Mouse (Mus musculus): ENCODE measurements around the gene Ppp2r5d. TPM values are rescaled to one million over a fixed set of nuclear protein-coding genes. Genes with fewer than 3 reads are reported as not detected.

The Ppp2r5d gene
- polyA plus RNA-seq, 1 experiment, result 28.8 TPM

GRCm38 (mm10) chr17:46728904-46729318 is 24.0 kb upstream of the Ppp2r5d start, which contains the start of gene Gnmt:
TSS of gene Gnmt (minus strand) at chr17:46729168.
- DNase-seq (ENCODE audit: low read depth in 1 of 2, low spot score in 2 of 2), result no peak
- no peaks in the 10 kb centered on the region for H3K4me1 ChIP-seq (ENCODE audit: control insufficient read depth, insufficient read depth, insufficient read length)
- no peak within 1 kb of the TSS for H3K27ac ChIP-seq (ENCODE audit: insufficient read depth, low read length)
- no peak for TF ChIP-seq CTCF (IDR thresholded peaks at IDR 0.05; ENCODE audit: extremely low read depth, insufficient read depth, insufficient read length, insufficient replicate concordance)
- TF ChIP-seq POLR2A (IDR thresholded peaks at IDR 0.05; ENCODE audit: low read depth, low read length), result no peak
- WGBS, result 57% methylated on average over 24 of the region's 24 CpGs
- H3K27me3 ChIP-seq (ENCODE audit: control insufficient read depth, insufficient read depth, low read length), result no peaks in the 10 kb centered on the region
- H3K4me3 ChIP-seq (ENCODE audit: extremely low read depth, insufficient read depth, insufficient read length), result no peak within 1 kb of the TSS
- peaks cover 7% of the 10 kb centered on the region for H3K36me3 ChIP-seq (ENCODE audit: control insufficient read depth, insufficient read depth, low read length)

- TF ChIP-seq CTCF (IDR thresholded peaks at IDR 0.05; ENCODE audit: extremely low read depth, insufficient read depth, insufficient read length, insufficient replicate concordance) (no peak), POLR2A (IDR thresholded peaks at IDR 0.05; ENCODE audit: low read depth, low read length) (no peak)
- no peaks in the 10 kb centered on the region for H3K4me1 ChIP-seq (ENCODE audit: control insufficient read depth, insufficient read depth, insufficient read length)
- WGBS, result 80% methylated on average over 11 of the region's 11 CpGs
- no peak overlapping the region for H3K27ac ChIP-seq (ENCODE audit: insufficient read depth, low read length)
- H3K27me3 ChIP-seq (ENCODE audit: control insufficient read depth, insufficient read depth, low read length), result no peaks in the 10 kb centered on the region
- H3K36me3 ChIP-seq (ENCODE audit: control insufficient read depth, insufficient read depth, low read length), result peaks cover 10% of the 10 kb centered on the region
- no peak for DNase-seq (ENCODE audit: low read depth in 1 of 2, low spot score in 2 of 2)
- no peak overlapping the region for H3K4me3 ChIP-seq (ENCODE audit: extremely low read depth, insufficient read depth, insufficient read length)
Observed at GRCm38 (mm10) chr17:46728496-46728895, 23.6 kb upstream of the Ppp2r5d start.

- H3K4me3 ChIP-seq (ENCODE audit: extremely low read depth, insufficient read depth, insufficient read length), result no peak overlapping the region
- peaks cover 11% of the 10 kb centered on the region for H3K36me3 ChIP-seq (ENCODE audit: control insufficient read depth, insufficient read depth, low read length)
- H3K27me3 ChIP-seq (ENCODE audit: control insufficient read depth, insufficient read depth, low read length), result no peaks in the 10 kb centered on the region
- no peak for DNase-seq (ENCODE audit: low read depth in 1 of 2, low spot score in 2 of 2)
- 57% methylated on average over 6 of the region's 6 CpGs for WGBS
- TF ChIP-seq CTCF (IDR thresholded peaks at IDR 0.05; ENCODE audit: extremely low read depth, insufficient read depth, insufficient read length, insufficient replicate concordance) (no peak), POLR2A (IDR thresholded peaks at IDR 0.05; ENCODE audit: low read depth, low read length) (no peak)
- no peak overlapping the region for H3K27ac ChIP-seq (ENCODE audit: insufficient read depth, low read length)
- no peaks in the 10 kb centered on the region for H3K4me1 ChIP-seq (ENCODE audit: control insufficient read depth, insufficient read depth, insufficient read length)
Observed at GRCm38 (mm10) chr17:46728021-46728420, 23.1 kb upstream of the Ppp2r5d start.

GRCm38 (mm10) chr17:46727271-46727670 is 22.4 kb upstream of the Ppp2r5d start:
- Histone ChIP-seq H3K4me1 (ENCODE audit: control insufficient read depth, insufficient read depth, insufficient read length) (no peaks in the 10 kb centered on the region), H3K27me3 (ENCODE audit: control insufficient read depth, insufficient read depth, low read length) (no peaks in the 10 kb centered on the region), H3K36me3 (ENCODE audit: control insufficient read depth, insufficient read depth, low read length) (peaks cover 13% of the 10 kb centered on the region), H3K4me3 (ENCODE audit: extremely low read depth, insufficient read depth, insufficient read length) (no peak overlapping the region), H3K27ac (ENCODE audit: insufficient read depth, low read length) (no peak overlapping the region)
- 90% methylated on average over 11 of the region's 11 CpGs for WGBS
- no peak for DNase-seq (ENCODE audit: low read depth in 1 of 2, low spot score in 2 of 2)
- TF ChIP-seq CTCF (IDR thresholded peaks at IDR 0.05; ENCODE audit: extremely low read depth, insufficient read depth, insufficient read length, insufficient replicate concordance) (no peak), POLR2A (IDR thresholded peaks at IDR 0.05; ENCODE audit: low read depth, low read length) (no peak)

GRCm38 (mm10) chr17:46725731-46726645 is 21.1 kb upstream of the Ppp2r5d start:
- no peak overlapping the region for H3K4me3 ChIP-seq (ENCODE audit: extremely low read depth, insufficient read depth, insufficient read length)
- TF ChIP-seq CTCF (IDR thresholded peaks at IDR 0.05; ENCODE audit: extremely low read depth, insufficient read depth, insufficient read length, insufficient replicate concordance) (no peak), POLR2A (IDR thresholded peaks at IDR 0.05; ENCODE audit: low read depth, low read length) (no peak)
- no peak overlapping the region for H3K27ac ChIP-seq (ENCODE audit: insufficient read depth, low read length)
- 93% methylated on average over 26 of the region's 26 CpGs for WGBS
- no peak for DNase-seq (ENCODE audit: low read depth in 1 of 2, low spot score in 2 of 2)
- no peaks in the 10 kb centered on the region for H3K4me1 ChIP-seq (ENCODE audit: control insufficient read depth, insufficient read depth, insufficient read length)
- H3K36me3 ChIP-seq (ENCODE audit: control insufficient read depth, insufficient read depth, low read length), result peaks cover 18% of the 10 kb centered on the region
- no peaks in the 10 kb centered on the region for H3K27me3 ChIP-seq (ENCODE audit: control insufficient read depth, insufficient read depth, low read length)

- H3K4me3 ChIP-seq (ENCODE audit: extremely low read depth, insufficient read depth, insufficient read length), result no peak overlapping the region
- H3K27me3 ChIP-seq (ENCODE audit: control insufficient read depth, insufficient read depth, low read length), result no peaks in the 10 kb centered on the region
- WGBS, result 81% methylated on average over 9 of the region's 9 CpGs
- DNase-seq (ENCODE audit: low read depth in 1 of 2, low spot score in 2 of 2), result peak in 1 of 2 experiments; percentile 28
- no peak overlapping the region for H3K27ac ChIP-seq (ENCODE audit: insufficient read depth, low read length)
- peaks cover 18% of the 10 kb centered on the region for H3K36me3 ChIP-seq (ENCODE audit: control insufficient read depth, insufficient read depth, low read length)
- H3K4me1 ChIP-seq (ENCODE audit: control insufficient read depth, insufficient read depth, insufficient read length), result no peaks in the 10 kb centered on the region
- TF ChIP-seq CTCF (IDR thresholded peaks at IDR 0.05; ENCODE audit: extremely low read depth, insufficient read depth, insufficient read length, insufficient replicate concordance) (peak; percentile 30; the same call in 1 of the 2 replicates), POLR2A (IDR thresholded peaks at IDR 0.05; ENCODE audit: low read depth, low read length) (no peak)
Observed at GRCm38 (mm10) chr17:46725273-46725672, 20.4 kb upstream of the Ppp2r5d start.

Measured in spleen, adult 2 months (tissue).